Mouse (Mus musculus) layer of hippocampus, postnatal 36 days (tissue): ENCODE data around the gene Serpina5. TPM values are rescaled to one million over a fixed set of nuclear protein-coding genes. Genes with fewer than 3 reads are reported as not detected.

Experiments used
- DNase-seq, 2 experiments: peaks; one replicate each; pipeline ENCODE4 v3.0.0; 2022
- total RNA-seq, 2 experiments: library from RNA; stranded (reverse); gene quantifications; 2 replicates each; pipeline ENCODE4 v1.2.3; 2021

Gene Serpina5
- total RNA-seq, 2 experiments from 2014 or later, result not detected

DNA sequence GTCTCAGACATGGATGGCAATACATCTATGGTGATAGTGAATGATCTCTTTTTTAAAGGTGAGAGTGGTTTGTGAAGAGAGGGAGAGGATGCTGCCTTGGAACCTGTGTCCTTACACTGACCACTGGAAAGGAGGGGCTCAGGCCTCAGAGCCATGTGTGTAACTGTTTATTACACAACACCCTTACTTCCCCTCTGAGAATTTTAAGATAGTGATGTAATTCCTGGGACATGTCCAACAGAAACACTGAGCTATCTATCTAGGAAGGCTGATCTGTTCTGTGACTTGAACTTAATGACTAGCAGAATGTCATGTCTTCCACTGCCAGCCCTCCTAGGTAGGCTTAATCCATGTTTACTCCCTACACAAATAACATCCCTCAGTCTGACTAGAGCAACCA, 30.1 kb downstream of the Serpina5 start:
- DNase-seq, result no peak

DNA sequence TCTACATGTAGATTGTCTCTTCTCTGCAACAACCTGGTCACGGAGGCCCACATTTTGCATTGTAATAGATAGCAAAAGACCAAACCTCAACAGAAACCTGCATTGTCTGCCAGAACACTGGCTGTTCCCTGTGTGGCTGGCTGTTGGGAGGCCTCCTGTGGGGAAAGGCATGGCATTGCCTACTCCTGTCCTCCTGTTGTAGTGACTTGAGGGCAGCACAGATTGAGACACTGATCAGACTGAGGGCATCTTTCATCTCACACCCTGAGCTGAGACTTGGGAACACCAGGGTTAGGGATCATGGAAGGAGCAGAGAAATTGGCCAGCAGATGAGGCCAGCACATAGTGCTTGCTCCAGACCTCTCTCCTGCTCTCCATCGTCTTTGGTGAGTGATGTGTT, 37.3 kb downstream of the Serpina5 start:
- DNase-seq, result no peak

DNA sequence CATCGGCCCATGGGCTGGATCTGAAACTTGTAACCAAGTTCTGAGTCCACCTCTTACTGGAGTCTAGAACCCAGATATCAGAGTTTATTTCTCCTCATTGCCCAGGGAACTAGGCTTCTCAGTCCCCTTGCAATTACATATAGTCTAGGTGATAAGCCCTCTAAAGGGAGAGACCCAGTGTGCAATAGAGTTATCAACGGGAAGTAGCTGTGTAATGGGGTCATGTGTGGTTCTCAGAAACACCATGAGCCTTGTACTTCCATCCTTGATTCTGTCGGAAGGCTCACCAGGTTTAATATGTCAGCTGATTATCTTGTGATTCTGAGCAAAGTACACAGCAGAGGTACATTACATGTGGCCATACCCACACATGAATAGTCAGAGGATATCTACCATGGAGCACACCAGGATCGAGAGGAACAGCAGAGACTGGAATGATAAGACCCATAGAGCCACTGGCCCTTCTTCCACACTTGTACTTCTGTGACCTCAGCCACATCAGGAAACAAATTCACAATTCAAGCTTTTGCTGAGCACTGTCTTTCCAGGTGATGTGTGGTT, 39.7 kb downstream of the Serpina5 start:
- no peak for DNase-seq

DNA sequence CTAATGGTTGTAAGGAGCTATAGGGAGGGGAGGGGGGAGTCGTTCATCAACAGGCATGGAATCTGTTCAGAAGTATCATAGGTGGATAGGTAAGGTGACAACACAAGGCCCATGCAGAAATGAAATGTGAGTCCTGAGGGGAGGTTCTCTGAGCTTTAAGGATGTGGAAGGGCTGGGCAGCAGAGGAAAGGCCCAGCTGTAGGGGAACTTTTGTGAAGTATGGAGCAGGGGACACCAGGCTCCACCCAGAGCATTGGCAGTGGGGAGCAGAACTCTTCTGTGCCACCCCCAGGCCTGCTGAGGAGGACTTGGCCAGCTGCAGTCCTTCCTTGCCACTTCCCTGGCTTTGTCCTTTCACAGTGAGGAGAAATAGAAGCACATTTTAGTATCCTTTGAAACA, 40.6 kb downstream of the Serpina5 start:
- no peak for DNase-seq

DNA sequence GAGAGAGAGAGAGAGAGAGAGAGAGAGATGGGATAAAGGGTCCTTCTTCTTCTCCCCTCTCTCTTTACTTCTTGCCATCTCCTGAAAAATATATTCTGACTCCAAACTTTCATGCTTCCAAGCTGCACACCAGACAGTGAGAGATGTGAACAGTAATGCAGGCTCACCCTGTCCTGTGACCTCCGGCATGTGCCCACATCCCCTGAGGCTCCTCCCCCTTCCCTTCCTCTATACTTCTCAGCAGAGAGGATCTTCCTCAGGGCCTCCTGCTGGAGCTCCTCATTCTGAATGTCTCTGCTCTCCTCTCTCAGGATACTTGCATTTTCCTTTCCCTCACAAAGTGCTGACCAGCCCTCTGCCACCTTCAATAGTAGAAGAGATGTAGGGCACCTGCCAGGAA, 41.5 kb downstream of the Serpina5 start:
- DNase-seq, result no peak

GRCm38 (mm10) chr12:104143286-104143685, 42.4 kb downstream of the Serpina5 start:
- no peak for DNase-seq

- no peak for DNase-seq
These were observed 44.7 kb downstream of the Serpina5 start for GRCm38 (mm10) chr12:104145571-104145970.

DNA sequence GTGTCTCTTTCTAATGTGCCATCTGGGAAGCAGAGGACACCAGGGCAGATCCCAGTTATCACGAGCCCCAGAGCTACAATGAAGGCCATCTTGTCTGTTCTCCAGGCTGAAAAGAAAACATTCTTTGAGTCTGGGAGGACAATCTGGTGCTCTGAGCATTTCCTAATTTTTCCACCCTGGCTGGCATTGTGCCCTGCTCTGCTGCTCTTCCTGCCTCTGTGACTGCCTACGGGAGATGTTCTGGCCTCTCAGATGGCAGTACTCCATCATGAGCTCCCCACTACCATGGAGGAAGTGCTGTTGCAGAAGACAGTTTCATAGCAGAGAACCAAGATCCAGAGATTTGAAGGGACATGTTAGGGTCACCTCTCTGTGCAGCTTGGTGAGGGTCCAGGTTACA, 51.1 kb downstream of the Serpina5 start:
- peak; percentile 10 to 32 for DNase-seq

GRCm38 (mm10) chr12:104153041-104153645, 52.2 kb downstream of the Serpina5 start:
- DNase-seq, result no peak

DNA sequence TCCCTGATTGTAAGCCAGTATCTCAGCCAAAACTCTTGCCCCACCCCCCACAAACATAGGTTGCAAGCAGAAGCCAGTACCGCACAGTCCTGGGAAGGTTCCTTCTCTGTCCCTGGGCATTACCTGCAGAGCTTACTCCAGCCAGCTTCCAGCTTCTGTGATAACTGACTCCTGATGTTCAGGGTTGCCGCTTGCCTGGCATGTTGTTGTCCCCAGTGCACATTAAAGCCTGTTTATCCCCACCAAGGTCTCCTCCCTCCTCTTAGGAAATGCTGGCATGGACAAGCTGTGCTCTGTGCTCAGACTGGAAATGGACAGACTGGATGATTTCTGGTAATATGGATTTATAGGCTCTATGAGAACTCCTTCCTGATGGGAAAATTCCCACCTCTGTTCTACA, 52.7 kb downstream of the Serpina5 start, which contains the start of gene Serpina3c:
Gene Serpina3c (minus strand): TSS at position 215 of the 400 bp plus-strand sequence.
- no peak for DNase-seq

Other genes with a start within 250 kb of the Serpina5 start
- not detected for gene Serpina1a, start 237.6 kb upstream of the Serpina5 start, total RNA-seq
- gene Serpina1c, start 196.2 kb upstream of the Serpina5 start, total RNA-seq, result not detected
- gene Serpina1e, start 142.1 kb upstream of the Serpina5 start, total RNA-seq, result not detected
- not detected for gene Serpina11, start 111.2 kb upstream of the Serpina5 start, total RNA-seq
- under 1 TPM in 1 of 2 experiments, not detected in 1; 0.37 TPM for gene Serpina9, start 87.4 kb upstream of the Serpina5 start, total RNA-seq
- under 1 TPM in 1 of 2 experiments, not detected in 1; 0.12 TPM for gene Serpina12, start 56.7 kb upstream of the Serpina5 start, total RNA-seq
- not detected for gene Serpina3a, start 11.6 kb downstream of the Serpina5 start, total RNA-seq
- gene Serpina3b, start 26.9 kb downstream of the Serpina5 start, total RNA-seq, result not detected
- gene Serpina3c, start 52.8 kb downstream of the Serpina5 start, total RNA-seq, result under 1 TPM; 0.23 to 0.45 TPM
- under 1 TPM in 1 of 2 experiments, not detected in 1; 0.78 TPM for gene Serpina3f, start 113.4 kb downstream of the Serpina5 start, total RNA-seq
- 1 to 10 TPM; 1.6 to 3.4 TPM for gene Serpina3g, start 135.1 kb downstream of the Serpina5 start, total RNA-seq
- gene Serpina3i, start 162.0 kb downstream of the Serpina5 start, total RNA-seq, result 1 to 10 TPM in 1 of 2 experiments, not detected in 1; 1.2 TPM
- gene Serpina3j, start 213.4 kb downstream of the Serpina5 start, total RNA-seq, result not detected
- not detected for gene Serpina3k, start 237.4 kb downstream of the Serpina5 start, total RNA-seq
- gene Serpina3m, start 237.4 kb downstream of the Serpina5 start, total RNA-seq, result under 1 TPM; 0.30 to 0.47 TPM